Mouse (Mus musculus) forebrain, embryonic 10.5 days (tissue): ENCODE measurements around the gene Rnf7. TPM values are rescaled to one million over a fixed set of nuclear protein-coding genes. Genes with fewer than 3 reads are reported as not detected.
"Not testable (repeated sequence)": the region's sequence is repeated elsewhere in the genome, so short reads cannot be mapped to it uniquely, and the experiment has no call there.

Experiments
- DNase-seq: peaks from one replicate; pipeline ENCODE4 v3.0.0-alpha.2; 2017; ENCODE audit warnings: low spot score; ENCODE audit errors: extremely low spot score
- H3K27ac ChIP-seq: fragments of 300-500 bp; sonication (generic); 2 replicates; pipeline ENCODE4 v1.5.1; 2016; ENCODE audit warnings: mild to moderate bottlenecking
- H3K27me3 ChIP-seq: fragments of 300-500 bp; sonication (generic); 2 replicates; pipeline ENCODE4 v1.6.1; 2016; ENCODE audit warnings: mild to moderate bottlenecking; ENCODE audit not compliant: poor library complexity, severe bottlenecking
- H3K36me3 ChIP-seq: fragments of 300-500 bp; sonication (generic); replicated peaks from 2 replicates; pipeline ENCODE4 v1.6.1; 2016; ENCODE audit warnings: mild to moderate bottlenecking, moderate library complexity
- H3K4me1 ChIP-seq: fragments of 300-500 bp; sonication (generic); 2 replicates; pipeline ENCODE4 v1.6.1; 2016
- H3K4me3 ChIP-seq: fragments of 300-500 bp; sonication (generic); 2 replicates; pipeline ENCODE4 v1.5.1; 2016; ENCODE audit warnings: mild to moderate bottlenecking, moderate library complexity
- H3K9me3 ChIP-seq: fragments of 300-500 bp; sonication (generic); 2 replicates; pipeline ENCODE4 v1.6.1; 2016; ENCODE audit warnings: mild to moderate bottlenecking, moderate library complexity
- WGBS: fragments of 180-500 bp; shearing (Covaris S2); methylation state at CpG from one replicate; pipeline ENCODE4 v1.1.7; 2016; 5-methylcytosine and 5-hydroxymethylcytosine counted together
- polyA plus RNA-seq: library from polyadenylated mRNA; unstranded; fragments of >200 nt; fragmentation: Nextera tagmentation; extraction: Ambion mirVana; gene quantifications from 2 replicates; pipeline ENCODE4 v1.2.1, GENCODE M21; 2016

Gene Rnf7
- polyA plus RNA-seq, 1 experiment from 2014 or later, result 269 TPM

DNA sequence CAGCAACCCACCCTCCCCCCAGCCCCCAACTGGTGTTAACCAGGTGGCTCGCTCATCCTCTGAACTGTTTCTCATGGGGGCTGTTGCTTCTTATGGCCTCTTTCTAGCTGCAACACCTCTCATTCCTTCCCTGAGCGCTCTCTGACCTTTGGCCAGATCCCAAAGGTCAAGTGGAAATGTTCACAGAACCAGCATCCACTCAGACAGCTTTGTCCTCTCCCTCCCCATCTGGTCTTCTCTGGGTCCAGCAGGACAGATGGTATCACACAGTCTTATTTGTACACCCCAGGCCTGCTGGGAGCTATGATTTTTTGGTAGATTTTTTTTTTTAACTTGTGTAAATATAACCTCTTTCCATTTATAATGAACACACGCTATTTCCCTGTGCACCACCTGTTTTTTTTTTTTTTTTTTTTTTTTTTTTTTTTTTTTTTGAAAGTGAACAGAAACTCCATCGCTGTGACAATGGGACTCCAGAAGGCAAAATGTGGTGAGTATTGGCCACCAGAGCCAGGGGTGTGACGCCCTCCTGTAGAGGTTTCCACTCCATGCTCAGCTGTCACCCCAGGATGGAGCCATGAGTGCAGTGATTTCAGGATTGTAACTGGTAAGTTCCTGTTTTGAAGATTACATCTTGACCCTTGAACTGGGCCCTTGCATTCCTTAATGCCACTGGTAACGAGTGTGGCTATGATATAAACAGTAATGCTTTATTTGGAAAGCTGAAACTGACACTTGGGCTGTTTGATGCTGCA is 24.6 kb upstream of the Rnf7 start:
- Histone ChIP-seq H3K4me1 (peaks cover 26% of the 10 kb centered on the region), H3K27ac (no peak overlapping the region), H3K4me3 (no peak overlapping the region), H3K36me3 (no peaks in the 10 kb centered on the region), H3K27me3 (no peaks in the 10 kb centered on the region), H3K9me3 (peaks cover 17% of the 10 kb centered on the region; the same call in 1 of the 2 replicates)
- WGBS, result 84% methylated on average over 6 of the region's 6 CpGs
- no peak for DNase-seq

DNA sequence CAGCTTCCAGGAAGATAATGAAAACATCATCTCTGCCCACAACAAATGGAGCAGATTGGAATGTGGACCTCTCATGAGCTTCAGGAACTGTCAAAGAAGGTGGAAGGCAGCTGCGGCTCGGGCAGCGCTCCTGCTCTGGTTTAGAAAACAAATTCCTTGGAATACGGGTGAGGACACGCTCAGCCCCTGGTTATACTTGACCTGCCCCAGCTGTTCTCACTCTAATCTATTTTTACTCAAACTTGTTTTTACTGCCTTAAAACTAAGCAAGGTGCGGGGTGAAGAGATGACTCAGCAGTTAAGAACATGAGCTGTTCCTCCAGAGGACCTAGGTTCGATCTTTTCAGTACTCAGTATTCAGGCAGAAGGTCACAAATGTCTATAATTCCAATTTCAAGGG is 22.7 kb upstream of the Rnf7 start:
- peaks cover 23% of the 10 kb centered on the region for H3K4me1 ChIP-seq

DNA sequence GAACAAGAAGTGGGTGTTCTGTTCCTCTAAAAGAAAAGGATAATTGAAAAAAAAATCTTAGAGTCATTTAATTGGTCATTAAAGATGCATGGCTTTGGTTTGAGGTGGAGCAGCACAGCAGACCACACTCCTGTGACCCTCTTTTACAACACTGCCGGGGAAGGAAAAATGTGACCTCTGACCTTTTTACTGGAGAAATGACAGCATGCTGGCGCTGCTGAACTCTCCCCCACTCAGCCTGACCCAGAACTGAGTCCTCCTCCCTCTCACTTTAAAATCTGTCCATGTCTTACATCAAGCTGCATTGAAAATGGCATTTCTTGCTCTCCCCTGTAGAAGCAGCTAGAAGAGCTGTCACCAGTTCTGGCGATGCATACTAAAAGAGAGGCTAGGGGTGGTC is 14.7 kb upstream of the Rnf7 start:
- no peak for DNase-seq
- H3K36me3 ChIP-seq, result no peaks in the 10 kb centered on the region
- WGBS, result 60% methylated on average over 3 of the region's 3 CpGs
- H3K27ac ChIP-seq, result no peak overlapping the region
- no peak overlapping the region for H3K4me3 ChIP-seq
- H3K4me1 ChIP-seq, result peaks cover 11% of the 10 kb centered on the region; the same call in 1 of the 2 replicates
- no peaks in the 10 kb centered on the region for H3K9me3 ChIP-seq
- H3K27me3 ChIP-seq, result no peaks in the 10 kb centered on the region

More for the DNA sequence above, 22.7 kb upstream of the Rnf7 start:
- 91% methylated on average over 7 of the region's 7 CpGs for WGBS
- DNase-seq, result no peak
- Histone ChIP-seq H3K36me3 (no peaks in the 10 kb centered on the region), H3K27me3 (no peaks in the 10 kb centered on the region), H3K4me3 (no peak overlapping the region), H3K27ac (no peak overlapping the region), H3K9me3 (peaks cover 17% of the 10 kb centered on the region; the same call in 1 of the 2 replicates)

DNA sequence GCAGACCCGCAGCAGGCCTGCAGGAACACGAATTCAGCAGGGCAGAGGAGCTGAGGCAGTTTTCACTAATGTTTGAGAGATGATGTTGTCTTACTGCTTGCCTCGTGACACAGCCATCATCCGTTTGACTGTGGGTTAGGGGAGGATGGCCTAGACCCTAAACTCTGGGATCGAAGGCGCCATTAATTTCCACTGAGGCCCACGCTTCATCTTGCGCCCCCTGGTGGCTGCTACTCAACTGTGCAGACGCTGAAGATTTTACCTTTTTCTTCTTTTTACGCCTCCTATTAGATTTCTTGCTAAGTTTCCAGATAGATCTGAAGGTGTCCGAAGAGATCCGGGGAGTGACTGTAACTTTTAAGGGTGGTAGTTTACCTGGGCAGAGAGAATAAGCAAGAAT is 13.3 kb upstream of the Rnf7 start:
- Histone ChIP-seq H3K9me3 (no peaks in the 10 kb centered on the region), H3K27ac (no peak overlapping the region), H3K27me3 (no peaks in the 10 kb centered on the region), H3K4me1 (peaks cover 11% of the 10 kb centered on the region; the same call in 1 of the 2 replicates), H3K4me3 (no peak overlapping the region), H3K36me3 (no peaks in the 10 kb centered on the region)
- 38% methylated on average over 12 of the region's 12 CpGs for WGBS
- peak; percentile 57 for DNase-seq

DNA sequence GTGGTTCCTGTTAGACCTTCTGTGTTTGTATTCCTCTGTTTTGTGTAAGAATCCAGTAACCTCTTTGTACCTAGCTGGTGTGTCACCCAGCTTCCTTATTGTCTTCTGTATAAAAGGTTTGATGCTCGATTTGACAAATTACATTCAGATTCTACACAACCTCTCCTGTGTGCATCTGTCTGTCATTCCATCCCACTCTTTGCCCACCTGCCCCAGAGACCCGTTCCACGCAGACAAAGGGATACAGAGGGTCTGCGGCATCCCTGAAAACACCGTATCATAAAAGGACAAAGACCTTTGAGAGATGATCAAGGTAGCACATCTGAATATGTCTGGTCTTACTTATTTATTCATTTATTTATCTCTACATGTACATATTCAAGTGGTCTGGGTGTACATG is 9.4 kb upstream of the Rnf7 start:
- not testable (repeated sequence) for H3K9me3 ChIP-seq, H3K36me3 ChIP-seq, H3K27me3 ChIP-seq, H3K27ac ChIP-seq, DNase-seq, H3K4me3 ChIP-seq
- peaks cover 14% of the 10 kb centered on the region for H3K4me1 ChIP-seq
- WGBS, result 95% methylated on average over 5 of the region's 5 CpGs

DNA sequence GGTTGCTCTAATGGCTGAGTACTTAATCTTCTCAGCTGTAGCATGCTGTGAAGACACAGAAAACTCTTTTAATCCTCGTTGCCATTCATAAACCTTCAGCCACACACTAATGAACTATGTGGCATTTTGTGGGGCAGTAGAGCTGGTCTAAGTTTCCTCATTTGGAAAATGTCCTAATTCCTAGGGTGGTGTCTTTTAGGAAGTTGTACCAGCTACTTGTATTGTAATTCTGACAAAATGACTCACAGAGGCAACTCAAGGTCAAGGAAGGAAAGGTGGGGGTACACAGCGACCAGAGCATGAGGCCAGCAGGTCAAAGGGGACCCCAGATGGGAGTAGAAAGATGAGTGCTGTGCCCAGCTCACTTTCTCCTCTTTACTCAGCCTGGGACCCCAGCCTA is 5.2 kb upstream of the Rnf7 start:
- no peak for DNase-seq
- no peak overlapping the region for H3K4me3 ChIP-seq
- 46% methylated on average over 2 of the region's 2 CpGs for WGBS
- peaks cover 15% of the 10 kb centered on the region for H3K4me1 ChIP-seq
- H3K27me3 ChIP-seq, result peaks cover 5% of the 10 kb centered on the region; the same call in 1 of the 2 replicates
- H3K36me3 ChIP-seq, result no peaks in the 10 kb centered on the region
- no peaks in the 10 kb centered on the region for H3K9me3 ChIP-seq
- no peak overlapping the region for H3K27ac ChIP-seq

DNA sequence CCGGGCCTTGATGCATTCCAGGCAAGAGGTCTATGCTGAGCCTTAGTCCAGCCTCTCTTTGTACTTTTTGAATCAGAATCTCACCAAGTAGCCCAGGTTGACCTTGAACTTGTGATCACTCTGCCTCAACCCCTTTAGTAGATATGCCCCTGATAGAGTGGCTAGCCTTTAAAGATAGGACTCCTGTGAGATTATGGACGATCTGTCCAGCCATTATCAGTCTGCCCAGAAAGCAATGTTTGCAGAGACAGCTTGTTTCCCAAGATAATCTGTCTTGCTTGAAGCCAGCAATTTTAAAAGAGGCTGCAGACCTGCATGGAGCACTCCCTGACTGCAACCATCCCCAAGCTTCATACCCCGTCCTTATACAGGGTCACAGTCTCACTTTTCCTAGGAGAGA is 4.6 kb upstream of the Rnf7 start:
- DNase-seq, result no peak
- Histone ChIP-seq H3K9me3 (no peaks in the 10 kb centered on the region), H3K4me1 (peaks cover 15% of the 10 kb centered on the region), H3K27me3 (peaks cover 5% of the 10 kb centered on the region; the same call in 1 of the 2 replicates), H3K4me3 (no peak overlapping the region), H3K36me3 (no peaks in the 10 kb centered on the region), H3K27ac (no peak overlapping the region)
- 76% methylated on average over 3 of the region's 3 CpGs for WGBS

DNA sequence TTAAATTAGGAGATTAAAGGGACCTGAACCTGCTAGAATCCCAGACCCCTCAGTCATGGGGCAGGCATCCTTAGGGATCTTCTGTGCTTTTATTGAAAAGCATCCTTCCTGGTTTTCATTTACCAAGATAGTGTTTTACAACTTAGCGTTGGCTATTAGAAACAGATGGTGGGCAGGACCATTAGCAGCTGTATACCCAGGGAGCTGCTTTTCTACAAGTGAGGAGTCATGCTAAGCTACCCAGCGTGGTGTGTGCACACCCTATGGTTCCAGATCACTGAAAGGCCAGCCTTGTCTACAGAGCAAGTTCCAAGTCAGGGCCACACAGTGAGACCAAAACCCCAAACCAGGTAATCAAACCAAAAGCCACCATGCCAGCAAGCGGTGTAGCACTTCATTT is 6.1 kb downstream of the Rnf7 start:
- peaks cover 74% of the 10 kb centered on the region for H3K36me3 ChIP-seq
- H3K27me3 ChIP-seq, result no peaks in the 10 kb centered on the region
- no peaks in the 10 kb centered on the region for H3K9me3 ChIP-seq
- WGBS, result 75% methylated on average over 3 of the region's 3 CpGs
- no peak overlapping the region for H3K27ac ChIP-seq
- no peak for DNase-seq
- no peak overlapping the region for H3K4me3 ChIP-seq
- H3K4me1 ChIP-seq, result peaks cover 28% of the 10 kb centered on the region

DNA sequence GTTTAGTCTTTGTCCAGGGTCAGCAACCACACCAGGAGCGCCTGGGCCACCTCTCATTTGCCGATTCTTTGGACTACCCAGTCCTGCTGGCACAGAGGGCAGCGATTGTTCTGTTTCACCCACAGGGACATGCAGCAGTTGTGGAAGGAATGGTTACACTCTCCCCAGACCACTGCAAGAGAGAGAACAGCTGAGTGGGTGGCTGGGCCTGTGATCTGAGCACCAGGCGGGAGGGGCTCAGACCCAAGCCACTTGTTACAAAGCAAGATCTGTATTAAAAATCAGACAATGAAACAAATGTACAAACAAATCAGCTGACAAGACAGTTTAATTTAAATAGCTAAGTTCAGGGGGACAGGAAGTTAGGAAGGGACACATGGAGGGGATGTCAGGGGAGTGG is 6.8 kb downstream of the Rnf7 start:
- 75% methylated on average over 4 of the region's 4 CpGs for WGBS

DNA sequence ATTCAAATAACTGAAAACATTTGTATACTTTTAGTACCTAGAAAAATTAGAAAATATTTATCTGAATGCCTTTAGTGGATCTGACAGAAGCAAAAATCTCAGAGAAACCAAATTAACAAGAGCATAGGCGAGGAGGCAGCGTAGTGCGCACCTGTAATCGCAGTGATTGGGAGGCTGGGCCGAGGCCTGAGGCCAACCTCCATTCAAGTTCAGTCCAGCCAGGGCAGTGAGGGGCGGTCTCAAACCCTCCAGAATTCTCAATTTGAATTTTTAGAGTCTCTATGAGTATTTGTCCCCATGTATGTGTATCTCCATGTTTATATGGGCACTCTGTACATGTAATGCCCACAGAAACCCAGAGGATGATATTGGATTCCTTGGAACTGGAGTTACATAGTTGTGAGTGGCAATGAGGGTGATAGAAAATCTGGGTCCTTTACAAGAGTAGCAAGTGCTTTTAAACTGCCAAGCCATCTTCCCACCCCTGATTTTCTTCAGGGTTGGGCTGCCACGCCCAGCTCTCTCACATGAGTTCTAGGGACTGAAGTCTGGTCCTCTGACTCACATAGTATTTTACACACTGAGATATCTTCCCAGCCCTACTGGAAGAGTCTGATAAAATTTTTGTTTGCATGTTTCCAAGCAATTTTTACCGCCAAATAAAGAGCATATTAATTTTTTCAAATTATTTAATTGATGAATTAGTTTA is 8.1 kb downstream of the Rnf7 start:
- DNase-seq, result no peak

More for the DNA sequence above, 6.8 kb downstream of the Rnf7 start:
- Histone ChIP-seq H3K4me1 (peaks cover 22% of the 10 kb centered on the region), H3K36me3 (peaks cover 77% of the 10 kb centered on the region)
- H3K4me3 ChIP-seq, H3K27ac ChIP-seq, DNase-seq, H3K27me3 ChIP-seq, H3K9me3 ChIP-seq: not testable (repeated sequence)

DNA sequence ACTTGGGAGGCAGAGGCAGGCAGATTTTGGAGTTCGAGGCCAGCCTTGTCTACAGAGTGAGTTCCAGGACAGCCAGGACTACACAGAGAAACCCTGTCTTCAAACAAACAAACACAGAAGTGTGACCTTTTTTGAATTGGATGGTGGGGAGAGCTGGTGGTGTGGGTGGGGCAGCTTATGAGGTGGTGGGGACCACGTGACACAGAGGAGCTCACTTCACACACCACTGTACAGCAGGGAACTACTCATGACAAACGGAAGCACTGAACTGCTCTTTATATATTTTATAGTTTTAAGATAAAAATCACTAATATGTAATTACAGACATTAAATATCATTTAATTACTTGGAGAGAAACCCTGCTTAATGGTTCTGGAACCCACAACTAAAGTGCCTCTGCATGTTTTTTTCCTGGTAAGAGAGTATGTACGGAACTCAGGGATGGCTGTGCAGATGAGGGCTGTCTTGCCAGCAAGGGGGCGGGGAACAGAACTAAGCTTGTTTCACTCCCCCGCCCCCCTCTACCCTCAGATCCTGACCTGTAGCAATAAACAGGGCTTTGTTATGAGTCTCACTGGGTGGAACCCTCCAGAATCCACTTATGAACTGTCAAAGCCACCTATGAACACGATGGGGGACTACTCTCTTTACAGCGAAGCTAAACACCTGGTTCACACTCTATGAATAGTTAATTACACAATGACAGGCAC is 8.8 kb downstream of the Rnf7 start:
- no peak for DNase-seq
- WGBS, result 77% methylated on average over 8 of the region's 8 CpGs
- H3K9me3 ChIP-seq, result no peaks in the 10 kb centered on the region
- peaks cover 65% of the 10 kb centered on the region for H3K36me3 ChIP-seq
- peaks cover 16% of the 10 kb centered on the region for H3K4me1 ChIP-seq
- H3K27ac ChIP-seq, result no peak overlapping the region
- H3K27me3 ChIP-seq, result no peaks in the 10 kb centered on the region
- no peak overlapping the region for H3K4me3 ChIP-seq

More for the DNA sequence above, 8.1 kb downstream of the Rnf7 start:
- H3K27ac ChIP-seq, result no peak overlapping the region
- no peak overlapping the region for H3K4me3 ChIP-seq
- H3K36me3 ChIP-seq, result peaks cover 70% of the 10 kb centered on the region
- WGBS, result 94% methylated on average over 8 of the region's 8 CpGs
- H3K27me3 ChIP-seq, result no peaks in the 10 kb centered on the region
- peaks cover 16% of the 10 kb centered on the region for H3K4me1 ChIP-seq
- H3K9me3 ChIP-seq, result no peaks in the 10 kb centered on the region

DNA sequence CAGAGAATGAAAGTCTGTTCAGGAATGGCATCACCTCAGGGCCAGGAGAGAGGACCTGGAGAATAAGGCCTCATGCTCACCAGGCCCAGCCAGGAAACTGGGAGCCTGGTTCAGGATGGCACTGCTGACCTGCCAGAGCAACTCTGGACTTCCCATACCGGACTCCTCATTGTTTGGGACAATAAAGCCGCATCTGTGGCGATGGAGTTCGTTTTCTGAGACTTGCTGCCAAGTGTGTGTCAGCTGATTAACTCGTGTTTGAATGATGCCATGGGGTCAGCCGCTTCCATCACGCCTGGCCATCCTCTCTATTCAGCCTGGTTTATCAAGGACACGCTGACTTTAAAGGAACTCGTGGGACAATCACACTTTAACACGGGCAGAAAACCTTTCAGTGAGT is 14.8 kb downstream of the Rnf7 start:
- no peak for DNase-seq
- no peak overlapping the region for H3K4me3 ChIP-seq
- WGBS, result 84% methylated on average over 10 of the region's 10 CpGs
- H3K4me1 ChIP-seq, result peaks cover 23% of the 10 kb centered on the region
- H3K27ac ChIP-seq, result no peak overlapping the region
- no peaks in the 10 kb centered on the region for H3K27me3 ChIP-seq
- peaks cover 50% of the 10 kb centered on the region for H3K36me3 ChIP-seq
- peaks cover 15% of the 10 kb centered on the region for H3K9me3 ChIP-seq

DNA sequence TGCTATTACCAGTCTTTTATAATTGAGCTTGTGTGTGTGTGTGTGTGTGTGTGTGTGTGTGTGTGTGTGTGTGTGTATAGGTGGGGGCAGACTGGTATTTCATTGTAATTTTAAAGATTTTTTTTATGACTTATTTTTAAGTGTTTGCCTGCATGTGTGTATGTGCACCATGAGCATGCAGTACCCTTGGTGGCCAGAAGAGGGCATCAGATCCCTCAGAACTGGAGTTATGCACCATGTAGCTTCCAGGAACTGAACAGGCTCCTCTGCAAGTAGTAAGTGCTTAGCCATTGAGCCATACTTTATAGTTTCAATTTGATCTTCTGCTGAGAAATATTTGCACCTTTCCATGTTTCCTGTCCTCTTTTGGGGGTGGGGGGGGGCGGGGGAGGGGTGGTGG is 16.9 kb downstream of the Rnf7 start:
- WGBS, result 56% methylated on average over 1 of the region's 1 CpGs
- no peak for DNase-seq
- Histone ChIP-seq H3K4me3 (no peak overlapping the region), H3K27ac (no peak overlapping the region), H3K36me3 (peaks cover 31% of the 10 kb centered on the region), H3K9me3 (peaks cover 15% of the 10 kb centered on the region), H3K4me1 (peaks cover 27% of the 10 kb centered on the region), H3K27me3 (no peaks in the 10 kb centered on the region)
